Mouse (Mus musculus) thymus, adult 2 months (tissue): Measurements from ENCODE around the gene Btbd9.

Source experiments
- CTCF ChIP-seq: fragments of 200-500 bp; IDR thresholded peaks from 2 replicates; pipeline ENCODE4 v1.5.1; 2012; ENCODE audit warnings: mild to moderate bottlenecking, control low read depth, low read length, moderate library complexity, borderline replicate concordance; ENCODE audit not compliant: control insufficient read depth, poor library complexity, insufficient read depth; ENCODE audit errors: extremely low read depth
- POLR2A ChIP-seq: fragments of 200-500 bp; IDR thresholded peaks from 2 replicates; pipeline ENCODE4 v1.6.1; 2012; ENCODE audit warnings: mild to moderate bottlenecking, low read length, control low read depth, moderate library complexity; ENCODE audit not compliant: control insufficient read depth, poor library complexity, insufficient read depth; ENCODE audit errors: extremely low read depth

GRCm38 (mm10) chr17:30573990-30574782, 2.1 kb downstream of the Btbd9 start:
- TF ChIP-seq POLR2A (no peak), CTCF (no peak)
